Mouse (Mus musculus) forebrain, embryonic 13.5 days (tissue): ENCODE data around the gene Lepr. TPM values are rescaled to one million over a fixed set of nuclear protein-coding genes. Genes with fewer than 3 reads are reported as not detected.

Experiments used
- ATAC-seq: fragments of 200-750 bp; cut with Nextera tagmentation; 2 replicates; pipeline ENCODE4 v1.8.0; 2017
- H3K27ac ChIP-seq: fragments of 300-500 bp; sonication (generic); 2 replicates; pipeline ENCODE4 v1.5.1; 2015; ENCODE audit warnings: inconsistent platforms, mild to moderate bottlenecking, moderate library complexity
- H3K27me3 ChIP-seq: fragments of 300-500 bp; sonication (generic); 2 replicates; pipeline ENCODE4 v1.6.1; 2015; ENCODE audit warnings: mild to moderate bottlenecking, inconsistent platforms
- H3K36me3 ChIP-seq: fragments of 300-500 bp; sonication (generic); 2 replicates; pipeline ENCODE4 v1.6.1; 2015; ENCODE audit warnings: mild to moderate bottlenecking, inconsistent platforms; ENCODE audit not compliant: poor library complexity, severe bottlenecking
- H3K4me1 ChIP-seq: fragments of 300-500 bp; sonication (generic); 2 replicates; pipeline ENCODE4 v1.6.1; 2015; ENCODE audit warnings: inconsistent platforms
- H3K4me2 ChIP-seq: fragments of 300-500 bp; sonication (generic); 2 replicates; pipeline ENCODE4 v1.6.1; 2015; ENCODE audit warnings: inconsistent platforms, mild to moderate bottlenecking, moderate library complexity
- H3K4me3 ChIP-seq: fragments of 300-500 bp; sonication (generic); 2 replicates; pipeline ENCODE4 v1.5.1; 2015; ENCODE audit warnings: mild to moderate bottlenecking, inconsistent platforms
- H3K9ac ChIP-seq: fragments of 300-500 bp; sonication (generic); 2 replicates; pipeline ENCODE4 v1.6.1; 2015; ENCODE audit warnings: mild to moderate bottlenecking, inconsistent platforms
- H3K9me3 ChIP-seq: fragments of 300-500 bp; sonication (generic); replicated peaks from 2 replicates; pipeline ENCODE4 v1.6.1; 2016; ENCODE audit warnings: inconsistent platforms
- WGBS: fragments of 180-500 bp; shearing (Covaris S2); methylation state at CpG from one replicate; pipeline ENCODE4 v1.1.7; 2015; 5-methylcytosine and 5-hydroxymethylcytosine counted together
- polyA plus RNA-seq: library from polyadenylated mRNA; unstranded; fragments of >200 nt; fragmentation: Nextera tagmentation; extraction: Ambion mirVana; gene quantifications from 2 replicates; pipeline ENCODE4 v1.2.1, GENCODE M21; 2015

Gene Lepr
- polyA plus RNA-seq, 1 experiment from 2014 or later: 1.5 TPM

- H3K27ac ChIP-seq: no peak overlapping the region
- no peak overlapping the region for H3K9ac ChIP-seq
- H3K27me3 ChIP-seq: no peaks in the 10 kb centered on the region
- no peak overlapping the region for H3K4me2 ChIP-seq
- H3K4me3 ChIP-seq: no peak overlapping the region
- H3K9me3 ChIP-seq: no peaks in the 10 kb centered on the region
- H3K36me3 ChIP-seq: no peaks in the 10 kb centered on the region
- WGBS: 87% methylated on average over 3 of the region's 3 CpGs
- H3K4me1 ChIP-seq: no peaks in the 10 kb centered on the region
- no peak for ATAC-seq
Measured at GRCm38 (mm10) chr4:101697236-101697635, 20.0 kb upstream of the Lepr start.

GRCm38 (mm10) chr4:101699423-101699822 lies 17.8 kb upstream of the Lepr start:
- no peaks in the 10 kb centered on the region for H3K4me1 ChIP-seq
- no peak overlapping the region for H3K9ac ChIP-seq
- no peak overlapping the region for H3K4me3 ChIP-seq
- no peak overlapping the region for H3K4me2 ChIP-seq
- no peaks in the 10 kb centered on the region for H3K36me3 ChIP-seq
- no peaks in the 10 kb centered on the region for H3K9me3 ChIP-seq
- WGBS: 83% methylated on average over 1 of the region's 1 CpGs
- no peaks in the 10 kb centered on the region for H3K27me3 ChIP-seq
- no peak for ATAC-seq
- H3K27ac ChIP-seq: no peak overlapping the region

- H3K9me3 ChIP-seq: no peaks in the 10 kb centered on the region
- 91% methylated on average over 14 of the region's 14 CpGs for WGBS
- H3K4me2 ChIP-seq: no peak overlapping the region
- no peaks in the 10 kb centered on the region for H3K36me3 ChIP-seq
- H3K9ac ChIP-seq: no peak overlapping the region
- ATAC-seq: no peak
- H3K4me3 ChIP-seq: no peak overlapping the region
- no peak overlapping the region for H3K27ac ChIP-seq
- H3K4me1 ChIP-seq: no peaks in the 10 kb centered on the region
- no peaks in the 10 kb centered on the region for H3K27me3 ChIP-seq
Measured at GRCm38 (mm10) chr4:101700892-101701640, 16.1 kb upstream of the Lepr start.

GRCm38 (mm10) chr4:101705325-101705724 lies 11.9 kb upstream of the Lepr start:
- Histone ChIP-seq H3K4me1 (no peaks in the 10 kb centered on the region), H3K4me2 (no peak overlapping the region), H3K27me3 (no peaks in the 10 kb centered on the region), H3K9ac (no peak overlapping the region), H3K27ac (no peak overlapping the region), H3K4me3 (no peak overlapping the region), H3K36me3 (no peaks in the 10 kb centered on the region), H3K9me3 (no peaks in the 10 kb centered on the region)
- WGBS: 85% methylated on average over 9 of the region's 9 CpGs
- ATAC-seq: no peak

- Histone ChIP-seq H3K9me3 (no peaks in the 10 kb centered on the region), H3K27me3 (no peaks in the 10 kb centered on the region; the same call in 1 of the 2 replicates), H3K27ac (no peak overlapping the region), H3K4me3 (no peak overlapping the region), H3K36me3 (no peaks in the 10 kb centered on the region), H3K4me1 (no peaks in the 10 kb centered on the region), H3K4me2 (no peak overlapping the region), H3K9ac (no peak overlapping the region)
- no peak for ATAC-seq
- WGBS: 54% methylated on average over 2 of the region's 2 CpGs
Measured at GRCm38 (mm10) chr4:101707234-101707633, 10.0 kb upstream of the Lepr start.

GRCm38 (mm10) chr4:101707953-101708352 lies 9.3 kb upstream of the Lepr start:
- WGBS: 77% methylated on average over 3 of the region's 3 CpGs

GRCm38 (mm10) chr4:101710361-101710760 lies 6.8 kb upstream of the Lepr start:
- Histone ChIP-seq H3K27ac (no peak overlapping the region), H3K9ac (no peak overlapping the region), H3K9me3 (no peaks in the 10 kb centered on the region), H3K4me1 (no peaks in the 10 kb centered on the region), H3K36me3 (no peaks in the 10 kb centered on the region), H3K27me3 (no peaks in the 10 kb centered on the region; the same call in 1 of the 2 replicates), H3K4me3 (no peak overlapping the region), H3K4me2 (no peak overlapping the region)
- WGBS: 86% methylated on average over 4 of the region's 4 CpGs
- ATAC-seq: no peak

More at GRCm38 (mm10) chr4:101707953-101708352, 9.3 kb upstream of the Lepr start:
- Histone ChIP-seq H3K36me3 (no peaks in the 10 kb centered on the region), H3K4me1 (no peaks in the 10 kb centered on the region), H3K9ac (no peak overlapping the region), H3K27me3 (no peaks in the 10 kb centered on the region; the same call in 1 of the 2 replicates), H3K4me3 (no peak overlapping the region), H3K27ac (no peak overlapping the region), H3K4me2 (no peak overlapping the region), H3K9me3 (no peaks in the 10 kb centered on the region)
- ATAC-seq: no peak

- peaks cover 4% of the 10 kb centered on the region for H3K27me3 ChIP-seq
- no peaks in the 10 kb centered on the region for H3K4me1 ChIP-seq
- ATAC-seq: no peak
- no peak overlapping the region for H3K9ac ChIP-seq
- H3K36me3 ChIP-seq: no peaks in the 10 kb centered on the region
- 91% methylated on average over 4 of the region's 4 CpGs for WGBS
- H3K4me3 ChIP-seq: no peak overlapping the region
- no peak overlapping the region for H3K4me2 ChIP-seq
- H3K27ac ChIP-seq: no peak overlapping the region
- no peaks in the 10 kb centered on the region for H3K9me3 ChIP-seq
Measured at GRCm38 (mm10) chr4:101711100-101711499, 6.1 kb upstream of the Lepr start.

- no peaks in the 10 kb centered on the region for H3K36me3 ChIP-seq
Measured at GRCm38 (mm10) chr4:101712563-101712962, 4.6 kb upstream of the Lepr start.

GRCm38 (mm10) chr4:101715302-101715701 lies 1.9 kb upstream of the Lepr start:
- Histone ChIP-seq H3K9ac (no peak overlapping the region), H3K4me3 (no peak overlapping the region), H3K27me3 (peaks cover 34% of the 10 kb centered on the region), H3K9me3 (no peaks in the 10 kb centered on the region), H3K4me2 (no peak overlapping the region), H3K36me3 (no peaks in the 10 kb centered on the region), H3K27ac (no peak overlapping the region), H3K4me1 (peaks cover 11% of the 10 kb centered on the region)
- no peak for ATAC-seq
- WGBS: 87% methylated on average over 8 of the region's 8 CpGs

More at GRCm38 (mm10) chr4:101712563-101712962, 4.6 kb upstream of the Lepr start:
- Histone ChIP-seq H3K4me2 (no peak overlapping the region), H3K4me3 (no peak overlapping the region), H3K4me1 (peaks cover 7% of the 10 kb centered on the region), H3K27ac (no peak overlapping the region), H3K9ac (no peak overlapping the region), H3K27me3 (peaks cover 18% of the 10 kb centered on the region), H3K9me3 (no peaks in the 10 kb centered on the region)
- ATAC-seq: no peak
- 54% methylated on average over 1 of the region's 1 CpGs for WGBS

- Histone ChIP-seq H3K9ac (no peak overlapping the region), H3K27ac (no peak overlapping the region), H3K36me3 (no peaks in the 10 kb centered on the region), H3K4me1 (peaks cover 11% of the 10 kb centered on the region), H3K27me3 (peaks cover 34% of the 10 kb centered on the region), H3K4me2 (no peak overlapping the region), H3K9me3 (no peaks in the 10 kb centered on the region), H3K4me3 (no peak overlapping the region)
- ATAC-seq: no peak
- 64% methylated on average over 6 of the region's 6 CpGs for WGBS
Measured at GRCm38 (mm10) chr4:101715805-101716204, 1.4 kb upstream of the Lepr start.

GRCm38 (mm10) chr4:101718991-101719580 lies 1.9 kb downstream of the Lepr start:
- ATAC-seq: peak; percentile 53; the same call in 1 of the 2 replicates
- H3K4me2 ChIP-seq: no peak overlapping the region
- WGBS: 2% methylated on average over 5 of the region's 5 CpGs
- peaks cover 34% of the 10 kb centered on the region for H3K27me3 ChIP-seq
- H3K9ac ChIP-seq: no peak overlapping the region
- H3K4me1 ChIP-seq: peaks cover 11% of the 10 kb centered on the region
- no peaks in the 10 kb centered on the region for H3K36me3 ChIP-seq
- no peaks in the 10 kb centered on the region for H3K9me3 ChIP-seq
- no peak overlapping the region for H3K4me3 ChIP-seq
- H3K27ac ChIP-seq: no peak overlapping the region
